Mouse (Mus musculus): ENCODE measurements at regions not wholly inside any gene's neighbourhood (a gene's known extent, or its start where the extent isn't known, plus 50 kb on each side); places are given as distances from the start of the nearest gene placed in this dataset.

DNA sequence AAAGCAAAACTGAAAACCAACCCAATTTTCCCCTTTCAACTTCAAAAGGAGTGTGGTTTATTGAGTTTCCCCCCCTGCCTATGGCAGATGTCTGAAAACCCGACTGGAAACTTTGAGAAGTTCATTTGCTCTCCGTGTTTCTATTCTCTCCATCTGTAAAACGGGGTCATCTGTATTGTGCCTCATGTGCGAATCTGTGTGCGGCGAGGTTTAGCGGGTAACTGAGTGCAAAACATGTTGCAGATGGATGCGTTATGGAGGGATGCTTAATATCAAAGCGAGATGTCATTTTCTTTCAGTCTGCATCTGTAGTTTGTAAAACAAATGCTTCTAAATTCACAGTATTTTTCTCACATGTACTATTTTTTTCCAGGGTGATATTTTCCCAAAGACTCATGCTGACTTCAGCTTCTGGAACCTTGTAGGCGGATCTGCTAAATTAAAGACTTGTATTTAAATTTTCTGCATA lies 95.7 kb upstream of the Trp63 start:
- WGBS, result 72% methylated on average over 10 of the region's 10 CpGs
- Histone ChIP-seq H3K4me2 (no peak overlapping the region), H3K36me3 (no peaks in the 10 kb centered on the region), H3K9ac (no peak overlapping the region), H3K4me1 (peaks cover 5% of the 10 kb centered on the region; the same call in 1 of the 2 replicates), H3K9me3 (no peaks in the 10 kb centered on the region), H3K27ac (no peak overlapping the region), H3K27me3 (no peaks in the 10 kb centered on the region), H3K4me3 (no peak overlapping the region)
- no peak for ATAC-seq (ENCODE audit: insufficient number of reproducible peaks, low FRiP score, low TSS enrichment, low read depth)

DNA sequence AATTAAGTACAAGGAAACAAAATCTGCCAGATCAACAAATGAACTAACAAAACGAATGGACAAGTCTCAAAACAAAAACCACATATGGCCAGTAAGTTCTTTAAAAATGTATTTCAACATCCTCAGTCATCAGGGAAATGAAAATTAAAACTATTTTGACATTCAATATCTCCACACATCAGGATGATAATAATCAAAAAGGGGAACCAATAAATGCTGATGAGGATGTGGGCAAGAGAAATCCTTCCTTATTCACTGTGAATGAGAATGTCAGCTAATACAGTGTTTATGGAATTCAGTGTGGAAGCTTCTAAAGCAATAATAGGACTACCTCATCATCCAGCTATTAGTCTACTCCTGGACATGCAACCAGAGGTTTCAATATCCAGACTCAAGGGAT lies 86.1 kb upstream of the Trp63 start:
- Histone ChIP-seq H3K27me3 (no peaks in the 10 kb centered on the region), H3K36me3 (no peaks in the 10 kb centered on the region), H3K27ac (no peak overlapping the region), H3K4me1 (no peaks in the 10 kb centered on the region), H3K4me2 (no peak overlapping the region), H3K9ac (no peak overlapping the region), H3K9me3 (no peaks in the 10 kb centered on the region), H3K4me3 (no peak overlapping the region)
- WGBS, result 61% methylated on average over 1 of the region's 1 CpGs
- ATAC-seq (ENCODE audit: insufficient number of reproducible peaks, low FRiP score, low TSS enrichment, low read depth), result no peak

DNA sequence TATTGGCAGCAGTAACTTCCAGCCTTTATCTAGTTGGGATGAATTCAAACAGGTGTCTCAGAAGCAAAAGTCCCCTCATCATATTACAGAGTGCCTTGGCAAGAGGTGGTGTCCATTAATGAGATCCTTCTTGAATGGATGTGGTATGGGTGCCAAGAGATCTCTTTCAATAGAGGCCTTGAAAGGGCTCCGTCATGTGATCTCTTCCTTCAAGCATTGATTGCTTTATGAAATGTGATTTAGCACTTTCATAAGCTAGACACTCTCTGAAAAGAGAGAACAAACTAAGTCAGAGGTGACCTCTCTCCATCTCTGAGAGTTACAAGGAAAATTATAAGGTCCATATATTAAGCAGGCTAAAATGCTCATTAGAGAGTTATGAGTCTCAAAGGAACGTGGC lies 80.4 kb upstream of the Trp63 start:
- H3K9ac ChIP-seq, result no peak overlapping the region
- WGBS, result 65% methylated on average over 2 of the region's 2 CpGs

GRCm38 (mm10) chr16:25615229-25615628 lies 68.3 kb upstream of the Trp63 start:
- no peak overlapping the region for H3K9ac ChIP-seq
- WGBS, result 74% methylated on average over 4 of the region's 4 CpGs
- no peaks in the 10 kb centered on the region for H3K9me3 ChIP-seq
- ATAC-seq (ENCODE audit: insufficient number of reproducible peaks, low FRiP score, low TSS enrichment, low read depth), result no peak
- no peaks in the 10 kb centered on the region for H3K4me1 ChIP-seq
- no peaks in the 10 kb centered on the region for H3K36me3 ChIP-seq
- H3K27me3 ChIP-seq, result no peaks in the 10 kb centered on the region
- H3K4me2 ChIP-seq, result no peak overlapping the region
- H3K27ac ChIP-seq, result no peak overlapping the region
- no peak overlapping the region for H3K4me3 ChIP-seq

More for the DNA sequence above, 80.4 kb upstream of the Trp63 start:
- no peaks in the 10 kb centered on the region for H3K4me1 ChIP-seq
- H3K27ac ChIP-seq, result no peak overlapping the region
- H3K9me3 ChIP-seq, result no peaks in the 10 kb centered on the region
- H3K4me2 ChIP-seq, result no peak overlapping the region
- H3K27me3 ChIP-seq, result no peaks in the 10 kb centered on the region
- ATAC-seq (ENCODE audit: insufficient number of reproducible peaks, low FRiP score, low TSS enrichment, low read depth), result no peak
- no peaks in the 10 kb centered on the region for H3K36me3 ChIP-seq
- H3K4me3 ChIP-seq, result no peak overlapping the region

DNA sequence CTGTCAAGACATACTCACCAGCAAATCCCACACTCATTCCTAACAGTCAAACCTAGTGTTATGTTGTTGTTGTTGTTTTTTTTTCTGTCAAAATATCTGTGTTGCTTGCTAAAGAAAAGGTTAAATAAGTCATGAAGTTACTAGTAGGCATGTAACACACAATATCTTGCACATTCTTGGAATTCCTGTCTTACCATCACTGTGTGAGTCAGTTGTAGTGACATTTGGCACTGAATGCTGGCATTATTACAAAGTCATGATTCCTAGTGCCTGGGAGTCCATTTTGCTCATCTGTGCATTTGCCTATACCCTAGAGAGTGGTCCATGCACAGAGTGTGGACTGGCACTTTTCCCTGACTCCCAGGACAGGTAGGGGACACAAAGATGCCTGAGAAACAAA lies 67.9 kb upstream of the Trp63 start:
- Histone ChIP-seq H3K9ac (no peak overlapping the region), H3K27me3 (no peaks in the 10 kb centered on the region), H3K4me3 (no peak overlapping the region), H3K9me3 (no peaks in the 10 kb centered on the region), H3K4me2 (no peak overlapping the region), H3K4me1 (no peaks in the 10 kb centered on the region), H3K36me3 (no peaks in the 10 kb centered on the region), H3K27ac (no peak overlapping the region)
- ATAC-seq (ENCODE audit: insufficient number of reproducible peaks, low FRiP score, low TSS enrichment, low read depth), result no peak

DNA sequence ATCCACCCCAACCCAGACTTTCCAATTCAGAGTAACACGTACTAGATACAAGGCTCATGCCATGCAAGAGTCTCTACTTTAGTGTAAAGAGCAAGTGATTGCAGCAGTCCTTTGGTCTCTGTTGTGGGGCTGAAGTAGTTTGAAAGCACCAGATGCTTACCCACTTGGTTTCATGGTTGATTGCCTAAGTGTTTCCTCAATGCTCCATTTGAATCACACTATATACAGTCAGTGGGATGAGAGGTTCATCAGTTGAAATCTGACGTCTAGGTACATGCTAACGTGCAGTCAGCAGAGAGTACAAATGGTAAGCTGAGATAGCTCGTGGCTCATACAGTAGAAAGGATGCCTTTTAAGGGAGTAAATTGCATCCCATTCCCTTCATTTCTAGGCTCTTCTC lies 64.7 kb upstream of the Trp63 start:
- Histone ChIP-seq H3K36me3 (no peaks in the 10 kb centered on the region), H3K4me3 (no peak overlapping the region), H3K9ac (no peak overlapping the region), H3K27me3 (no peaks in the 10 kb centered on the region), H3K4me2 (no peak overlapping the region), H3K4me1 (no peaks in the 10 kb centered on the region), H3K27ac (no peak overlapping the region), H3K9me3 (no peaks in the 10 kb centered on the region)
- ATAC-seq (ENCODE audit: insufficient number of reproducible peaks, low FRiP score, low TSS enrichment, low read depth), result no peak
- 87% methylated on average over 4 of the region's 4 CpGs for WGBS

DNA sequence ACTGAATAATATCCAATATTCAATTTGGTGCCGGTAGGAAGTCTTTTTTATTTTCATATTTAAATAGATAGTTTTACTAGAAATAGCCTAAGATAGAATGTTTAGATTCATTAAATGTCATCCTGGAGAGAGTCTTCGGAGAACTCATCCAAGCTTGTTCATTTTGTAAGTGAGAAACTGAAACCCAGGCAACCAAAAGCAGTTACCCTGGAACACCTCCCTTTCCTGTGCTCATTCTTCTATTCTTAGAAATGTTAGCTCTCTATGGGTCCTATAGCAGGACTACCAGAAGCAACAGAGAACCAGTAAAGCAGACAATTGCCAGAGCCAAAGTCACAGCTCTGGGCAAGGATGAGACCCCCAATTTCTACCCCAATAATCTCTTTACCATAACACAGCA lies 60.9 kb upstream of the Trp63 start:
- Histone ChIP-seq H3K4me2 (no peak overlapping the region), H3K36me3 (no peaks in the 10 kb centered on the region), H3K4me1 (no peaks in the 10 kb centered on the region), H3K9me3 (no peaks in the 10 kb centered on the region), H3K27ac (no peak overlapping the region), H3K27me3 (no peaks in the 10 kb centered on the region), H3K4me3 (no peak overlapping the region), H3K9ac (no peak overlapping the region)
- 88% methylated on average over 2 of the region's 2 CpGs for WGBS
- ATAC-seq (ENCODE audit: insufficient number of reproducible peaks, low FRiP score, low TSS enrichment, low read depth), result no peak

DNA sequence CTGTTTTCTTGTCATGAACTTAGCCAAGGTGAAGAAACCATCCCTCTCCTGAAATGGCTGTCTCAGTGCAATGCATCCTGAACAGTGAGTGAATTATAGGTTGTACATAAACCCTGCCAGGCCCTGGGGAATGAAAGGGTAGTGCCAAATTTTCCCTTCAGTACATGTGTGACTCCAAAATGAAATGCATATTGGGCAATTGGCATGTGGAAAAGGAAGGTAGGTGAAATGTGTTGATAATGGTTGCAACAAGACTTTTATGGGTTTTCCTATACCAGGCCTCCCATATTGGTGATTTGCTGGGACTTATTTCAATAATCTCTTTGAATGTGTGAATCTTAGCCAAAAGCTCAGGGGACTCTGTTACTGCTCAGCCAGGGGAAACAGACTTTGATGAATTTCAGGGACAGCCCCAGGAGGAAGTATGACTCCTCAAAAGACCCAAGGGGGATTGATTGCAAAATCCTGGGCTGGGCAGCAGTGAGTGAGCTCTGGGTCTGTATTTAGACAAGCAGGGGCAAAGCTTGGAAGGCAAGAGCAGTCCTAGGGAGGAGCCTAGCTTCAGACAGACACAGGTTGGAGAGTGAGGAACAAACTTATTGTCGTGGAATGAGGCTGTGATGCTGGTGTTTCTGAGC lies 59.5 kb upstream of the Trp63 start:
- H3K9ac ChIP-seq, result no peak overlapping the region
- no peaks in the 10 kb centered on the region for H3K36me3 ChIP-seq
- no peaks in the 10 kb centered on the region for H3K4me1 ChIP-seq
- no peaks in the 10 kb centered on the region for H3K9me3 ChIP-seq
- no peak overlapping the region for H3K4me3 ChIP-seq
- H3K4me2 ChIP-seq, result no peak overlapping the region
- no peak for ATAC-seq (ENCODE audit: insufficient number of reproducible peaks, low FRiP score, low TSS enrichment, low read depth)
- 57% methylated on average over 1 of the region's 1 CpGs for whole genome bisulfite sequencing
- no peak overlapping the region for H3K27ac ChIP-seq
- H3K27me3 ChIP-seq, result no peaks in the 10 kb centered on the region

DNA sequence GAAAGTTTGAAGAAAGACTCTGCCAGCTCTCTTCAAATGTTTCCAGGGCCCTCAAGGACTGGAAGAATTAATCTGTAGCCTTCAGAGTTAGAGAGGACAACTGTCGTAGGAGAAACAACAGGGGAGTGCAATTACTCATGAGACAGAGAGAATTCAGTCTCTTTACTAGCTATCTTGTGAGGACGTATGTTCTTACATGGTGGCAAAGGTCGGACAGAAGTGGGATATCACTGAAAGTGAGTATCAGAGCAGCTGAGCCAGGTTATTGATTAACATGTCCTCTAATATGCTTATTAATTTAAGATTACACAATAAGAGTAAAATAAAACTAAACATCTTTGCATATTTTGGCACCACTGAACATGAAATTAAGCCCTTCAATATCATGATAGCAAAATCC lies 53.8 kb upstream of the Trp63 start:
- Histone ChIP-seq H3K4me1 (no peaks in the 10 kb centered on the region), H3K4me3 (no peak overlapping the region), H3K27me3 (no peaks in the 10 kb centered on the region), H3K36me3 (no peaks in the 10 kb centered on the region), H3K9ac (no peak overlapping the region), H3K9me3 (no peaks in the 10 kb centered on the region), H3K27ac (no peak overlapping the region), H3K4me2 (no peak overlapping the region)
- no peak for ATAC-seq (ENCODE audit: insufficient number of reproducible peaks, low FRiP score, low TSS enrichment, low read depth)
- WGBS, result 63% methylated on average over 3 of the region's 3 CpGs

DNA sequence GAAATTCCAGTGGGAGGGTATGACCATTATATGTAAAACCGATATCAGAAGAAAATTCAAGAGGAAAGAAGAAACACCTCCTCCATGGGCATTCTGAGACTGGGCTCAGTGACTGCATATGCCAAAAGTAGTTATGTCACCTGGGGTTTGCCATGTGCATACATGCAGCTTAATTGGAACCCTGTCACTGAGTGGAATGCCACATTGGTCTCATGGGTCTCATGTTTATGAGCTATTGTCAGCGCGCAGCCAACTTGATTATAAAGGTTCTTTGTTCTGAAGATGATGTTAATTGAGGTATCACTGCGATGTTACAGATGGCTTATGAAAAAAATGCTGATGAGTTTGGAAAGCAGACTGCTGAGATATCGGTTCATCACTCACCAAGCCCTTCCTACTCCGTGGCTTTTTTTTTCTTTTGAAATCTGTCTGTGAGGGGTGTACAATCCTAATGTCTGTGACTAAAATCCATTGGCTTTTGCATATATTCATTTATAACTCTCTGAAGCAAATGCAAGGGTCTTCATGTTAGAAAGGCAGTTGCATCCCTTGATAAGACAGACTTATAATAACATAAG lies 52.3 kb upstream of the Trp63 start:
- H3K27me3 ChIP-seq, result no peaks in the 10 kb centered on the region
- no peak overlapping the region for H3K27ac ChIP-seq
- no peak overlapping the region for H3K4me2 ChIP-seq
- no peaks in the 10 kb centered on the region for H3K9me3 ChIP-seq
- ATAC-seq (ENCODE audit: insufficient number of reproducible peaks, low FRiP score, low TSS enrichment, low read depth), result no peak
- no peak overlapping the region for H3K9ac ChIP-seq
- H3K4me1 ChIP-seq, result no peaks in the 10 kb centered on the region
- H3K36me3 ChIP-seq, result no peaks in the 10 kb centered on the region
- H3K4me3 ChIP-seq, result no peak overlapping the region
- WGBS, result 83% methylated on average over 6 of the region's 6 CpGs
